Mouse (Mus musculus): ENCODE data around the gene Tex46.

The Tex46 gene

DNA sequence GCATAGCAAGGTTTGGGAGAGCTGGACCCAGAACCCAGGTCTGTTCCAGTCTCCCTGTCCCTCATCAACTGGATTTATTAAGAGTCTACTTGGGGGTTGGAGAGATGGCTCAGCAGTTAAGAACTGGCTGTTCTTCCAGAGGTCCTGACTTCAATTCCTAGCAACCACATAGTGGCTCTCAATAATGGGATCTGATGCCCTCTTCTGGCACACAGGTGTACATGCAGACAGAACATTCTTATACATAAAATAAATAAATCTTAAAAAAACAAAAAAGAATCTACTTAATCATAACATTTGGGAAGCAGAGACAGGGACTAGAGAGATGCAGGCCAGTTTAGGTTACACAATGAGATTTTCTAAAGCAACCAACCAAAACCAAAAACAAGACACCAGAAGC is 25.8 kb downstream of the Tex46 start:
- DNase-seq, result no peak

DNA sequence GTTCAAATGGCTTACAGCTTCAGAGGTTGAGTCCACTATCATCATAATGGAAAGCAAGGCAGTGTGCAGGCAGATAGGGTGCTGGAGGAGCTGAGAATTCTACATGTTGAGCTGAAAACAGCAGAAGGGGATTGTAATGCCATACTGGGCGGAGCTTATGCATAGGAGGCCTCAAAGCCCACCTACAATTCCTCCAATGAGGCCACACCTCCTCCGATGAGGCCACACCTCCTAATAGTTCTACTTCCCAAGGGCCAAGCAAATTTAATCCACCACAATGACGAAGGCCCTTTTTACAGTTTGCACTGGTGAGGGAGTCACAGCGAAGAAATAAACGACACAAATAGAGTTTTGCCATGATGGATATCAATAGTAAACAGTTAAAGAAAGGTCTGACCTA is 26.3 kb downstream of the Tex46 start:
- no peak for DNase-seq

DNA sequence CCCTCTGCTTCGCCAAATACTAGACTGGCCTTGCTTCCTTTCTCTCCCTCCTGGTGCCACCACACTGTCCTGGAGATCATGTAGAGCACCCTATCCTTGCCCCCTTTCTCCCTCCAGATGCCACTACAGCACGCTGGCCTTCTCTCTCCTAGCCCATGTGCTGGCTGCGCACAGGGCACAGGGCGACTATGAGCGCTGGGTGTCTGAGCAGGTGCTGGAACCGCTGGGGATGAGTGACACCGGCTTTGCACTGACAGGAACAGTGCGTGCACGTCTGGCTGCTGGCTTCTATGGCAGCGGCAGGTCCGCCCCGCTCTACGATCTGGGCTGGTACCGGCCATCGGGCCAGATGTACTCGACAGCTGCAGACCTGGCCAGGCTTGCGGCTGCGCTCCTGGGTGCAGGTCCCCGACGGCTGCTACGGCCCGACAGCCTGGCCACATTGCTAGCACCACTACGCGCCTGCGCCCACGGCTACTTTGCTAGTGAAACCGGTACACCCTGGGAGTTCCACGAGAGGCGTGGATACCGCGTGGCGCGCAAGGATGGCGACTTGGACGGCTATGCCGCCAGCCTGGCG is 26.8 kb downstream of the Tex46 start:
- no peak for DNase-seq

DNA sequence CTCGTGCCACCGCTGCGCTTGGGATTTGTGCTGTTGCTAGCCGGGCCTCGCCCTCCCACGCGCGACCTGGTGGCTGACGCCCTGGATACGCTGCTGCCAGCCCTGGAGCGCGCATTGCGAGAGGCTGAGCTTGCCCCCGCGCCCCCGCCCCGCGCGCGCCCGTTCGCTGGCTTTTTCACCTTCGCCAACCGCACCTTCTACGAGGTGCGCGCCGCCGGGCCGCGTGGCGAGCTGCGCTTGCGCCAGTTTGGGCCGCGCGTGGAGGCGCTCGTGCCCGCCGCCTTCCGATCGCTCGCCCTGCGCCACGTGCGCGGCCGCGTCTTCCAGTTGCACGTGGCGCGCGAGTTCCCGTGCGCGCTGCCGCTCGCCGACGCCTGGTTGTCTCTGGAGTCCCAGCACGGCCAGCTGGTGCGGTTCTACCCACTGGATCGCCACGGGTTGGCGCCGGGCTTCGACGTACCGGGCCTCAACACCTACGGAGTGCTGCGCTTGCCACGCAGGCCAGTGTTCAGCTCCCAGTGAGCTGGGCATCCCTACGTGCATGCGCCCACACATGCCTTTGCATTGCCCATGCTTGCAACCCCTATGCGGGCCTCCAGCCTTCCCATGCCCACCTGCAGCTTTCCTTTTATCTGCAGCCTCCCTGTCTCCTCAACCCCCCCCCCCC is 27.5 kb downstream of the Tex46 start:
- DNase-seq, result peak; percentile 92 to 93

DNA sequence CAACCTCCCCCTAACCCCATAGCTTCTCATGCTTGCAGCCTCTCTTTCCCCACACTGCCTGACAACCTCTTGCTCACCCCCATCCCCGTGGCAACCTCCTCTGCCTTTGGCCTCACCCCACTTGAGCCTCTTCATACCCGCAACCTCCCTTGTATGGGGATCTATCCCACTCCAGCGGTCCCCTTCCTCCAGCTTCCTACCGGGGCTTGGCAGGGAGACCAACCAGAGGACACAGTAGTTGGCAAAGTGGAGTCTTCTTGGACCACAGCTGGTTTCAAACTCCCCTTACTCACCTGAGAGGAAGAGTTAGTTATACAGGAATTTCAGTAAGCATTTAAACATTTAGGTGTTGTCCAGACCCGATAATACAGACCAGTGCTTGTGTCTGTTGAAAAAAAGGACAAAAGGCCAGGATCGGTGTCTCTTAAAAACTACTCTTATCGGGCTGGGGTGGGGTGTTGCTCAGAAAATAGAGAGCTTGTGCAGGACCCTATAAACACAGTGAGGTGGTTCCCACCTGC is 28.1 kb downstream of the Tex46 start:
- no peak for DNase-seq

DNA sequence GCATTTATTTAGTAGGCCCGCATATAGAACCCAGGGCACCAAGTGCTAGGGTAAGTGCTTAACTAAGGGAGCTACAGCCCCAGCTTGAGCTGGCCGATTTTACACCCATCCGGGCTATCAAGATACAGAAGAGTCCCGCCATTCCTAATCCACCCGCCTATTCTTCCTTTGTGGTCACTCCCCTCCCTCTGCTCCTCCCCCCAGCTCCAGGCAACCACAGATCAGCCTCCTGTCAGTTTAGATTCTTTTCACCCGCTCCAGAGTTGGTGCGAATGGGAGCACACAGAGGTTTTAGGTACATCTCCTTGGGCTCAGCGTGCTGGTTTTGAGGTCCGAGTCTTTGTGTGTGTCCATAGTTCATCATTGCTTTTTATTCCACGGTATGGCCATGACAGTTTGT is 28.7 kb downstream of the Tex46 start:
- DNase-seq, result peak; percentile 59 to 67

DNA sequence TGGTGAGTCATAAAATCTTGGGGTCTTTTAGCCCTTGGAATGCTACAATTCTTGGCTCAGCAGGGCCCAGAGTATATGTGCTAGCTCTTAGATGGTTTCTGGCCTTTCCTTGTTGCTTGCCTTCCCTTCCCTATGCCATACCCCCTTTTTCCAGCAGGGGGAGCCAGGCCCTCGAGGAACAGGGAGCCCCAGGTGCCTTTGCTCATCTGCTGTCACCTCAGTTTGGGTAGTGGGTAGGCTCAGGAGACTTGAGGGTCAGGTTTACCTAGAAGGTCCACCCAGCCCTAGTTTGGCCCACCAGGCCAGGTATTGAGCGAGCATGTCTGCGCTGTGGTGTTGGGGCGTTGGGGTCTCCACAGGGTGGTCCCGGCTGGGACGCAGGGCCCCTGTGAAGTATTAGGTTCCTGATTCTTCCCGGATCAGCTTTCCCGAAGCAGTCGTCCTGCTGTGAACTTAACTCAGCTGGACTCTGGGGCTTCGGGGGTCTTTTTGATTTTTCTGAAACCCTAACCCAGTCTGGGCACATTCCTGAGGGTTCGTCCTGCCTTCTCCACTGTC is 38.8 kb downstream of the Tex46 start:
- peak; percentile 97 to 99 for DNase-seq

DNA sequence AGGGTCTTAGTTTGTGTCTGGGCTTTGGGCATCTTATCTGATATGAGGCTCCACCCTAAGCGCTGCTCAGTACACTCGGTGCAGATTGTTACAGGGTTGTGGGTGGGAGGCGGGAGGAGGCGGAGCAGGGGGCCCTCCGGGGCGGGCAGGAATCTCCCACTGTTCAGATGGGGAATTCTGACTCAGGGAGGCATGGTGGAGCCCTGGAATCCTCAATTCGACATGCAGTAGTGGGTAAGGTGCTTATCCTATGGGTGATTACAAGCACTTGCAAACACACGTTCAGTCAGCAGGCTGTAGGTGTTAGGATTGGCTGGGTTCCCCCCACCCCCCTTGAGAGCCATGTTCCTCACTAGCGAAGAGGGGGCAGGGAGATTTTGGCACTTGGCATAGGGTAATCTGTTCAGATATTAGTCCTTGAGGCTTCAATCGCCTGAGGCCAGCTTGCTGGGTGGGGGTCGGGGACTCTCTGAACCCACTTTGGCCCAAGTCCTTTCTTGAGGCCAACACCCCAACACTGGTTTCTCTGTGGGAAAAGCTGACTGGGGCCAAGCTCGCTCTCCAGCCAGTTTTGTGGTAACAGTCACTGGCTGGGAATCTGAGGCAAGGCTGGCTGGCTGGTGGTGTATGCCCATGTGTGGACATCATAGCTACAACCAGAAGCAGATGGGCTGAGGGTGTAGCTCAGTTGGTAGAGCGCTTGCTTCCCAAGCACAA is 39.4 kb downstream of the Tex46 start:
- DNase-seq, result peak; percentile 76 to 78

DNA sequence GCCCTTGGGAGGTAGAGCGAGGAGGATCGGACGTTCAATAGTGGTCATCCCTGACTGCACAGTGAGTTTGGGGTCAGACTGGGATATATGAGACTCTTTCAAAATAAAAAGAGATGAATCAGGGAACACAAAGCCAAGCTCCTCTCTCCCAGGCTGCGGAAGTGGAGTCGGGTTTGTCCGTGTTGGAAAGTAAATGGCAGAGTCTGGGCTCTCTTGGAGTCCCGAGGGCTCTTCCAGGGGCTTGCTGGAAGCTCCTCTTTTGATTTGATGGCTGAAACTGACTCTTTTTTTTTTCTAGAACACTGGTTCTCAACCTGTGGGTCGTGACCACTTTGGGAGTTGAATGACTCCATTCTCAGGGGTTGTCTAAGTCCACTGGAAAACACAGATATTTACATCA is 40.0 kb downstream of the Tex46 start:
- no peak for DNase-seq

DNA sequence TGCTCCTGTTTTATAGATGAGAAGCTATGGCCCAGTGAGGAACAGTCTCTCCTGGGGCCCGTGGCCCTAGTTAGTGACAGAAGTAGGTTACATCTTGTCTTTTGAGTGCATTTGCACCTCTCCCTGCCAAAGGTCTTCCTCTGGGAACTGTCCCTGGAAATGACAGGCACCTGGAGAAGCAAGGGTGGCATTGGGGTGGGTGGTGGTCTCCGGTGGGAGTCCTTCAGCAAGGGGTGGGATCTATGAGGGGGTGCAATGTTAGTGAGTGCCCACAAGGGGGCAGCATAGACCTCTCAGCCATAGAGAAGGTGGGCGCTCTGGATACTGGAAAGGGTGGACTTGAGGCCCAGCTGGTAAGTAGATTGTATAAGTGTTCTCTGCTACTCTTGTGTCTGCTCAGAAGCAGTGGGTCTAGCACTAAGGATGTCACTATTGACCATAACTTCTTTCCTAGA is 41.1 kb downstream of the Tex46 start:
- DNase-seq, result peak; percentile 77 to 81

DNA sequence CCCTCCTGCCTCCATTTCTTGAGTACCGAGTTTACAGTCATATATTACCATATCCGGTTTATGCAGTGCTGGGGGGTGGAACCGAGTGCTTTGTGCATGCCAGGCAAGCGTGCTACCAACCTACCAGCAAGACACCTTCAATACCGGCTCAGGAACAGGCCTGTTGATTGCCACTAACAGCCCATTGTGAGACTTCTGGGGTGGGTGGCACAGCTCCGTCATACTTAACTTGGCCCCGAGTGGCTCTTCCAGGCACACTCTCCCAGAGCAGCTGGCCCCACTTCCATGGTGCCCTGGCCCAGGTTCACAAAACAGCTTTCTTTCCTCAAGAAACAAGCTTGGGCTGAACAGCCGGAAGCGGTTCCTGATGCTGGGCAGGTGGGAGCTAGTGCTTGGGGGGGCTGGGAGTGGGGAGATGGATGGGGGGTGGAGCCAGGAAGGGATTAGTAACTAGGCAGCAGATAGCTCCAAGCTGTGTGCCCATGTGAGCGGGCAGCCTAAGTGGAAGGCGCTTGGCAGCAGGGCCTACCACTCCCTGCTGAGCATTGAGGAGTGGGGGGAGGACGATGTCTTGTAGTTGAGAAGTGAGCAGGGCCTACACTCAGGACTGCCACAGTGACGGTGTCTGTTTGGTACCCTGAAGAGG is 41.8 kb downstream of the Tex46 start:
- DNase-seq, result peak; percentile 84 to 90

DNA sequence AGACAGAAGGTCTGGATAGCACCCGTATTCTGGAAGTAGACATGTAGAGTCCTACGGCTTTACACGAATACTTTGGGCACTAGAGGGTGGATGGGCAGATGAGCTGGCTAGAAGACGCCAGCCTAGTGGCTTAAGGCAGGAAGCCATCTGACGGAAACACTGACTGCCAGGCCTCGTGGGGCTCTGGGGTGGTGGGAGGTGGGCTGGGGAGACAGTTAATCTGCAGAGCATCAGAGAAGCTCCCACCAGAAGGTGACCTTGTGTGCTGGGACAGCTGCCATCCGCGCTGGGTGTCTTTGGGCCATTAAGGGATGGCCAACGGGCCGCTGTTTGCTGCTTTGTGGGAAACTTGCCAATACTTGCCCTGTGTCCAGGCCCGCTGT is 42.3 kb downstream of the Tex46 start:
- peak; percentile 90 to 94 for DNase-seq

DNA sequence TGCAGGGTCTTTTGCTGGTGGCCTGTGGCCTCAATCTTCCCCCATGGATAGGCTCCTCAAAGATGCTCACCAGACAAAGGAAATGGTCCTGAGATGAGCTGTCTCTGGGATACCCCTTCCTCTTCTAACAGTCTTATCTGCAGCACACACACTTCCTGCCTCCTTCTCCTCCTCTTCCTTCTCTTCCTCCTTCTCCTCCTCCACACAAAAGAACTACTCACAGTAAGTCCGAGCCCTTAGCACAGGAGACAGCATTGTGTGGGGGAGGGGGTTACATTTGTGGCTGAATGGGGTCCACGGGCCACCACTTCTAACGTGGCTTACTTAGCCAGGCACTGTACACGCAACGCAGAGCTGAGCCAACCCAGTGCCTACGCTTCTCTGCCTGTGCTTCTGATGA is 42.8 kb downstream of the Tex46 start:
- peak; percentile 56 to 64 for DNase-seq

DNA sequence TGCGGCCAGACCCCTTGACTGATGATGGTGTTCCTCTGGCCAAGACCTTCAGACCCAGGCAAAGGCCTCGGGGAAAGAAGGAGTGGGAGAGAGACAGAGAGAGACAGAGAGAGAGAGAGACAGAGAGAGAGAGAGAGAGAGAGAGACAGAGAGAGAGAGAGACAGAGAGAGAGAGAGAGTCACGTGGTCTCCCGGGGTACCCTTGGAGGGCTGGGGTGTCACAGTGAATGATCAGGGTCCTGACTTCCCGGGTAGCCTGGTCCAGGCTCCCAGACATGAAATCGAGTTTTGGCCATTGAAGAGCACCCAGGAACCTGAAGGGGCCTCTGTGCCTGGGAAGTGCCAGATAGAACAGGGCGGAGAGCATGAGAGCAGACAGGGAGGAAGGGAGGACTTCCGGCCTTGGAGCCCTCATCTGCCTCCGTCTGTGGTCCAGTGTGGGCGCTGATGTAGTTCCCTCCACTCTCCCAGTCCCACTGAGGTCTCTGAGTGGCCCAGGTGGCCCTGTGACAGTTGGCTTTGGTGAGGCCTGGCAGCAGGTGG is 43.5 kb downstream of the Tex46 start:
- DNase-seq, result no peak

DNA sequence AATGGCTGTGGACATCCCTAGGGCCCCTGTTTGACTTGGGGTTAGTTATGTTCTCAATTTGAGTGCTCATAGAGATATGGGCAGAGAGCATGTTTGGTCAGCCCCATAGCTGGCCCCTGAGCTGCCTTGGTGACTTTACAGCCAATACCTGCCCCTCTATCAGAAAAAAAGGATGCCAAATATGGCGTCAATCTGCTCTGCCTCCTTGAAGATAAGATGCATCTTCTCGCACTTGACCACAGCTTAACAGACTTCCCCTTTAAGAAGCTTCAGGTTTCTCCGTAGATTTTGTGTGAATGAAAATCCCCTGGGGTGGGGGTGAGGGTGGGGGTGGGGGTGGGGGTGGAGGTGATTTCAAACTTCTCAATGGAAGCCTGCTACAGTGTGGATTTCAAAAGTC is 47.7 kb downstream of the Tex46 start:
- no peak for DNase-seq
